In the genomic region with DNA sequence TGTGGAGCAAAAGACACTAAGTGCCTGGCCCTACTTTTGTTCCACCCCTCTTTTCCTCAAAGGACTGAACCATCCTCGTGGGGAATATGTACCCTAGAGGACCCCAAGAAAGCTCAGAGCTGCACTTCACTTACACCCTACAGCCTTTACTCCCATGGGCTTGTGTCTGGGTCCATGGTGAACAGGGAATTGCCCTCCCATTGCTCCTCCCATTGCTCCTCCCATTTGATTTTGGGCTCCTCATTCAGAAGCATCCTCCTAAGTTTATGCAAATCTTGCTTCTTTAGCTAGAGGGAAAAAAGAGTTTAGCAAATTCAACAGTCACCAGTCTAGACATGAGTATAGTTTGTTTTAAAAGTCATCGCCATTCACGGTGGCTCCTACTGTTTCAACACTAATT, we compare ENCODE assay signal across 22 mouse cellular contexts.
"Had no signal": no experiment of that assay in that cellular context is flagged by ENCODE, and none has a peak within 500 bp of the region (broad histone marks: within the 10 kb centered on the region; RNA-seq: fewer than 3 reads in every experiment).

No protein-coding gene starts in this region.

- ATAC-seq: intestine, postnatal 0 days; liver, postnatal 0 days had no signal

- H3K36me3 ChIP-seq: limb, embryonic 12.5 days; limb, embryonic 15.5 days; lung, embryonic 15.5 days; midbrain, embryonic 13.5 days; neural tube, embryonic 12.5 days; neural tube, embryonic 15.5 days; stomach, embryonic 15.5 days had no signal

- H3K4me1 ChIP-seq: limb, embryonic 12.5 days; lung, embryonic 15.5 days; neural tube, embryonic 12.5 days; neural tube, embryonic 15.5 days had no signal

- DNase-seq: kidney, adult 2 months; kidney, postnatal 25 days; layer of hippocampus, adult 9-11 months; liver, postnatal 0 days; lung, postnatal 10 days; lung, postnatal 4 days; right cerebral cortex, adult 18-20 months; right cerebral cortex, postnatal 25 days; spleen, adult 18-20 months; thymus, postnatal 25 days had no signal

- H3K4me2 ChIP-seq: limb, embryonic 12.5 days; limb, embryonic 15.5 days; liver, embryonic 11.5 days; lung, embryonic 15.5 days; midbrain, embryonic 13.5 days; neural tube, embryonic 12.5 days; neural tube, embryonic 15.5 days; stomach, embryonic 15.5 days had no signal

- H3K4me3 ChIP-seq: layer of hippocampus, adult 2 months; limb, embryonic 12.5 days; limb, embryonic 15.5 days; lung, embryonic 15.5 days; midbrain, embryonic 13.5 days; neural tube, embryonic 12.5 days; neural tube, embryonic 15.5 days; stomach, embryonic 15.5 days had no signal

- H3K27me3 ChIP-seq: limb, embryonic 12.5 days; limb, embryonic 15.5 days; lung, embryonic 15.5 days; midbrain, embryonic 13.5 days; neural tube, embryonic 12.5 days; neural tube, embryonic 15.5 days; stomach, embryonic 15.5 days had no signal

- H3K27ac ChIP-seq: kidney, postnatal 0 days; layer of hippocampus, adult 2 months; limb, embryonic 12.5 days; limb, embryonic 15.5 days; liver, embryonic 14.5 days; lung, embryonic 15.5 days; midbrain, embryonic 13.5 days; neural tube, embryonic 12.5 days; neural tube, embryonic 15.5 days; stomach, embryonic 15.5 days had no signal

- H3K9ac ChIP-seq: limb, embryonic 12.5 days; limb, embryonic 15.5 days; liver, embryonic 14.5 days; liver, postnatal 0 days; lung, embryonic 15.5 days; midbrain, embryonic 13.5 days; neural tube, embryonic 12.5 days; neural tube, embryonic 15.5 days; stomach, embryonic 15.5 days had no signal

- H3K9me3 ChIP-seq: limb, embryonic 12.5 days; limb, embryonic 15.5 days; lung, embryonic 15.5 days; midbrain, embryonic 13.5 days; neural tube, embryonic 12.5 days; neural tube, embryonic 15.5 days; stomach, embryonic 15.5 days had no signal
